Mouse (Mus musculus) A20 (cell line): ENCODE measurements at regions not wholly inside any gene's neighbourhood (a gene's known extent, or its start where the extent isn't known, plus 50 kb on each side); places are given as distances from the start of the nearest gene placed in this dataset.

Experiments
- DNase-seq: peaks from one replicate; pipeline ENCODE4 v3.0.0-alpha.2; 2011; ENCODE audit warnings: low read depth, low spot score

DNA sequence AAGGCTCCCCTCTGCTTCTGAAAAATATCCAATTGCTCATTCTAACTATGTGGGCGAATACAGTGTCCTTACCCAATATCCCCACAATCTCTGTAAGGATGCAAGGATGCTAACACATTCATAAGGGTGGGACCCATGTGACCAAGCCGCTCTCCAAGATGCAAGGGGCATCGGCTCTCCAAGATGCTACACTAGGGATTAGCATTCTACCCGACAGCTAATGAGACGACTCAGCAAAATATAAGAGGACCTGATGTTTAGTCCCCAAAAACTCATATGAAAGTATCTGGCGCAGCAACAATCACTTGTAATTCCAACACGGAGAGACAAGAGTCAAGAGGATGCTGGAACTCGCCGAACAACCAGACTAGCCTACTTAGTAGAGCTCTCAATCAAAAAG is 299.6 kb upstream of the Jmjd1c start:
- no peak for DNase-seq

DNA sequence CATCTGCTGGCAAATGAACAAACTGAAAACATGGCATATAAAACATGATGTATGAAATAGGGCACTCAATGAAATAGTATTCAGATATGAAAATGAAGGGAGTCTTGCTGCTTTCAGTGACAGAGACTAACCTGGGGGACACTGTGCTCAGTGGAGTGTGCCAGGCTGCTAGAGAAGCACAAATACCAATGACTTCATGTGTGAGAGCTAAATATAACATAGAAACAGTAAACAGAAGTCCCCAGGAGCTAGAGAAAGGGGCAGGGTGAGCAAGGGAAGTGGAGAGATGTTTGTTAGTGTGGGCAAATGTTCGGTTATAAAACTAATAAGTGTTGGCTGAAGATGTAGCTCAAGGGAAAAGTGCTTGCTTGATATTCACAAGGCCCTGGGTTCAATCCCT is 293.2 kb upstream of the Jmjd1c start:
- peak; percentile 50 for DNase-seq

DNA sequence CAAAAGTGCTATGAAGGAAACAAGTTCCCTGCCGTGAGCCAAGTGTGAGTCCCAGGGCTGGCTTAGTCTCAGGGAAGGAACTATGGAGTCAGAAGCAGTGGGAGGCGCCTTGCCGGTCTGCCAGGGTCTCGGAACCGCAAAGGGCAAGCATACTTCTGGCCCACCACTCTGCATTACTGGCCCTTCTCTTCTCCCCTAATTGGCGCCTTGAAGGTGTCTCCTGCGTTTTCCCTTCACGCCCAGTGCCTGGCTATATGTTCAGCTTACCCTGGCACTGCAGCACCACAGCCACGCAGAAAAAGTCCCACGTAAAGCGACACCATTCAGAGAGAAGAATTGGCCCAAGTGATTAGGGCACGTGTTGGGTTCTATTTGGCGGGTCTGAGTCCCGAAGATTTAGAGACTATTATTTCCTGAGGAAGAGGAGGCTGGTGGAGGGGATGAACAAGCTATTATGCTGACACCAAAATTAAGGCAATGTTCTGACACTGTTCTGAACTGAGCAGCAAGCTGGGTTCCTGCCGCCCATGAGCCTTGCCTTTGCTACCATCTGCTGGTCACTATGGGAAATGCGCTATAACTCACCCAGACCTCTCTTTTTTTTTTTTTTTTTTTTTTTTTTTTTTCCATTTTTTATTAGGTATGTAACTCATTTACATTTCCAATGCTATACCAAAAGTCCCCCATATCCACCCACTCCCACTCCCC is 288.5 kb upstream of the Jmjd1c start:
- DNase-seq = peak; percentile 53

DNA sequence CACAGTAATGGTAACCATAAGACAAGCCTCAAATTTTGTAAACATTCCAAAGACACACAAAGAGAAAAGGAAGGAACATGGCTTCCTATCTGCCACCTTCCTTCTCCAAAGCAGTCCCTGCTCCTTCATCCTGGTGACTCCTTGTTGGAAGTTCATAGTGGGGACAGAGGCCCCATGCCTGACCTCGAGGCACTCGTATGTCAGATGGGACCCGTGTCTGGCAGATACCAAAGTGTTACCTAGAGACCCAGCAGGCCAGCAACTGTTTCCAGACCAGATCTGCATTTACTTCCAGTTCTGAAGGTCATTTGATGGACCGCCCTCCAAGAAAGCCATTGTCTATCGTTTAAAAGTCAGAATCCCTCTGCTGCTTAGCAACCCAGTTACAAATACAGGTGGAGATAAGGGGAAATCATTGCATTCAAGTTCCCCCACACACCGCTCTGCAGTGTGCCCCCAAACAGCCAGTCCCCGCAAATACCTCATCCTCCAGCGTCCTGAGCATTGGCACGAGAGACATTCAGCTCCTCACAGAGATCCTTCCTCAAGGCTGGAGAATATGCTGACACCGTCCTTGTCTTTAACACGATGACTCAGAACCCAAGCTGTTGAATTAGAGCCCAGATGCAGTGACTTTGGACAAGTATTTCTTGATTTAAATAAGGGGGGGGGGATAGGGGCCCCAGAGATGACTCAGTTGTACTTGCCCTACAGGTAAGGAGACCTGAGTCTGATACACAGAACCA is 283.2 kb upstream of the Jmjd1c start:
- no peak for DNase-seq

DNA sequence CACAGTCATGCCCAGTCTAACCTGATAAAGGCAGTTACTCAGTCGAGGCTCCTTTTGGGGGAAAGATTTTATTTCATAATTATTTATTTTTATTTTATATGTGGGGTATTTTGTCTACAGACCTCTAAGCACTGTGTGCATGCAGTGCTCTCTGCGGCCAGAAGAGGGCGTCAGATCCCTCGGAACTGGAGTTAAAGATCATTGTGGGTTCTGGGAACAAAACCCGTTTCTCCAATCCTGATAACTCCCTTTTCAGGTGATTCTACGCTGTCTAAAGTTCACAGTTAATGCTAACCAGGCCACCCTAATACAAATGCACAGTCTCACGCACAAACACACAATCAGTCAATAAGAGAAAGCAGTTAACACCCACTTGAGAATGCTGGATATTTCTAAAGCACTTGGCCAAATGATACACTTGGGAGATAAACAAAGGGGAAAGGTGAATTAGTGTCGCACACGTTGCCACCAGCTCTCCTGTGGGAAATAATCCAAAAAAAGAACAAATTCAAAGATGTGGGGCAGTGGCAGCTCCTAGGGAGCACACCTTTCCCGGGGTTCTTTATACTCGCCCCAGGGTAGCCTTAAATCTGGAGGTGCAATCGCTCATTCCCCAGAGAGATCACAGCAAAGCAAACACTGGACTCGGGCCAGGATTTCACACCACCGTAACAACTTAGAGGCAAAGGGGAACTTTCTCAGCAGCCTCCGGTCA is 281.9 kb upstream of the Jmjd1c start:
- peak; percentile 77 for DNase-seq

DNA sequence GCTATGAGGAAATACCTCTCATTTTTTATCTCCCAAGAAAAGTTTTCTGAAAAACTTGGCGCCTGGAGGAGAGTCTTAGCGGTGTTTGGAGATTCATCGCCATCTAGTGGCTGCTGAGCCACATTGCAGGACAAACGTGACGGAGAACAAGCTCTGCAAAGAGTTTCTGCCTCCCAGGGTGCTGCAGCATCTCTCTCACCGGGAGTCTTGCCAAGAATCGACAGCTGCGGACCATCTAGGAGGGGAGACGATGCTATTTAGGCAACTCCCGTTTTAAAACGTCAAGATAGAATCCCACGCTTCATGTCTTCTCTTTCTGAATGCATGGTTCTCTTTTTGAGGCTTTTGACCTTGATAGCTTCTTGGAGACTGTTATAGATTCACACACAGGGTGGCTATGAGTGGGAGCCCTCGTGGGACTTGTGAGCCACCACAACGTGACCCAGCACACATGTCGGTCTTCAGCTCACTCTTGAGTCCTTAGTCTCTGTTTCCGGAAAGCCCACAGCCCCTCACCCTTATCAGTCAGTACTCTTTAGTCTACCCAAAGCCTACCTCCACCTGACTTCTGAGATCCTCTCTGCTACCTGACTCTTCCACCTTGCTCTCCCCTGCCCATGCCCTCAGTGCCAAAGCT is 281.2 kb upstream of the Jmjd1c start:
- peak; percentile 87 for DNase-seq

DNA sequence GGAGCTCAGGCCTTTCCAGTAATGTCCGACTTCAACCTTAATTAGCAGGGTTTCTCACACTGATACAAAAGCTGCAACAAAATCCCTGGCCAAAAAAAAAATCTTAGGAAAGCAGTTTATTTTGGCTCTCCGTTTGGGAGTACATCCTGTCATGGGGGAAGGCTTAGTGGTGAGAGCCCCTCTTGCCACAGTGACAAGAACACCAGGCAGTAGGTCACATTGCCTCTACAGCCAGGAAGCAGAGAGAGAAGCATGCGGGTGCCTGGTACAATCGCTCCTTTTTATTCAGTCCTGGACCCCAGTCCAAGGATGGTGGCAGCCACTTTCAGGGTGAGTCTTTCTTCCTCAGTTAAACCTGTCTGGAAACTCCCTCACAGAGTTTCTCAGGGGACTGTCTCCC is 280.0 kb upstream of the Jmjd1c start:
- DNase-seq = peak; percentile 20

DNA sequence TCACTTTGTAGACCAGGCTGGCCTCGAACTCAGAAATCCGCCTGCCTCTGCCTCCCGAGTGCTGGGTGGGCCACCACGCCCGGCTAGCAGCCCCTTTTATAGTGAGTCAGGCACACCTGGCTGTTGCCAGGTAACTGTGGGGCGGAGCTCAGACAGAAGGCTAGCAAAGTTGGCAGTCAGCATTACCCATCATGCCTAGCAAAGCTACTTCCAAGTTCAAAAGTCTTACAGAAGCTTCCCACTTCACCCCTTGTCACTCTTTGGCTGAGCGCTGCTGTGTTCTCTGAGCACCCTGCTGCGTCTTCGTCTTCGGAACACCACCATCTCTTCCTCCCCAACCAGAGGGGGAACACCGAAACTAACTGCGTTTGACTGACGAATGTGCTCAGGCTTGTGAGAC is 279.1 kb upstream of the Jmjd1c start:
- DNase-seq = no peak

DNA sequence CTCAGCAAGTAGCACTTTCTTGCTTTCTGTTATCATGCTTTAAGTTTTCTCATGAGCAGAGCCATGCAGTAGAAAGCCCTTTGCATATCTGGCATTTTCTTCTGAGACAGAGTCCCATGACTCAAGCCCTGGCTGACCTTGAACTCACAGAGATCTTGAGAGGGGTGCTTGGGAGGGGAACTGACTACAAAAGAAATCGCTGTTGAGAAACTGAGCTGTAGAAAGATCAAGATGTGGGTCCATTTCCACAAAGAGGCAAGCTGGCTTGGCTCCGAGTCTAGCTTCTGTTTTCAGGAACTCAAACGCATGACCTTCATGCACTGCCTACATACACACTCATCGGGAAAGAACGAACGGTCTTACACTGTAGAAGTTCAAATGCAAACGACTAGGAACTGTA is 278.0 kb upstream of the Jmjd1c start:
- DNase-seq = no peak

DNA sequence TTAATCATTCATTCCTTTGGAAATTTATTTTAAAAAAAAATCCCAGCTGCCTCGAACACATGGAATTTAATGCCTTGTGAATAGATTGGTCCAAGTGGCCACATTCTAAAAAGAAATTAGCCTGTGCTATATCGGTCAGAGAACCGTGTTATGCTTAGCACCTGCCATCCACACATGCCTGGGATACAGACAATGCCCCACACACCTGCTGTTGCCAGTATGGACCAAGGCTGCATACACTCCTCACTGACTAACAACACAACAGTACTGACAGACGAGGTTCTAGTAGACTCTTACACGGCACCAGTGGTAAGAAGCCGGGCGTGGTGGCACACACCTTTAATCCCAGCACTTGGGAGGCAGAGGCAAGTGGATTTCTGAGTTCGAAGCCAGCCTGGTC is 276.4 kb upstream of the Jmjd1c start:
- DNase-seq = no peak

DNA sequence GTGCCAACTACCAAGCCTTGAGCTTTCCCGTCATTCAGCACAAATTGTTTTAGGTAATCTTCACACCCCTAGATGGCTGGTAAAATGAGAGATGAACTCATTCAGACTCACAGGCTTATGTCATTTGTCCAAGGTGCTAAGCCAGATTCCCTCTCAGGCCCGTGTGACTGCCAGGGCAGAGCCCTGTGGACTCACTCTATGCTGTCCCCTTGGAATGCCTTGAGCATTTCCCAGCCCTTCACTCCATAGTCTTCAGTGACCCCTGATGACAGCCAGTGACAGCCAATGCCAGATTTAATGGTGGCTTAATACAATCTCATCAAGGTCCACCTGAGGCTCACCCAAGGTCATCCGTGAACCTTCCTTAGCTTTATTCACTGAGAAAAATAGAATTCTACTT is 270.2 kb upstream of the Jmjd1c start:
- DNase-seq = no peak

DNA sequence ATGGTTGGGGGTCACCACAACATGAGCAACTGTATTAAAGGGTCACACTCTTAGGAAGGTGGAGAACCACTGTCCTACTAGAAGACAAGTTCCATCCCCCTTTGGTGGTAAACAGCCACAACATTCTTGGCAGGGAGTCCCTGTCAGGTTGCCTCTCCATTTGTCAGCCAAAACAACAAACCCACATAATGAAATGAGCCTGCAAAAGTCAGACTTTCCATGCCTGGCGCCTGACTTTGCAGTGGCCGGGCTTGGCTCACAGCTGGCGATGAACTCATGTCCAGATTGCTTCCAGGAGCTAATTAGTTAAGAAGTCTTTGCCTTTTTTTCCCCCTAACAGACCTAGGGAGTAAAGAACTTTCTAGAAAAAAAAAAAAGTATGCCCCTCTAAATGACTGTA is 269.6 kb upstream of the Jmjd1c start:
- DNase-seq = no peak

DNA sequence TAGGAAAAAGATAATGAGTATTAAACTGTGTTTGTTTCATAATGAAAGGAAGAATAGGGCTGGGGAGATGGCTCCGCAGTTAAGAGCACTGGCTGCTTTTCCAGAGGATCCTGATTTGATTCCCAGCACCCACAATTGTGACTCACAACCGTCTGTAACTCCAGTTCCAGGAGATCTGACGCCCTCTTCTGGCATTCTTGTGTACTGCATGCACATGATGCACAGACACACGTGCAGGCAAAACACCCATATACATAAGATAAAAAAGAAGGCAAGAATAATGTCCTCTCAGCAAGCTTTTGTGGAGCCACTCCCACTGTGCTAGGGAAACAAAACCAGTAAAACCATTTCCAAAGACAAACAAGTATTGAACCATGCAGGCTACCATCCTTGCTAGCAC is 261.0 kb upstream of the Jmjd1c start:
- no peak for DNase-seq

DNA sequence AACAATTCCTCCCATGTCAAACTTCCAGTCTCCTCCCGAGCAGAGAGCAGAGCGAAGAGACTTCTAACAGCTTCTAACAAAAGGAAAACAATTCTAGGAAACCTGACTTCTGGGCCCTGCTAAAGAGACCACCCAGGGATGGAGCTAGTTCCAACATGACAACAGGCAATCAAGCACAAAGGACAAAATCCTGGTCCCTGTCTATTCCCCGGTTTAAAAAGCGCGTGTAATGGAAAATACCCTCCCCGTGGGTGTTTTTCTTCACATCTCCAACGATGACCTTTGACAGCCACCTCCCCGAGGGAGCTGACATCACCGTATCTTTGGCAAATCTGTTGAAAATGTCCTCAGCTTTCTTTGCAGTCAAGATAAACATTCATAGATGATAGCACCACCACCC is 256.9 kb upstream of the Jmjd1c start:
- no peak for DNase-seq

DNA sequence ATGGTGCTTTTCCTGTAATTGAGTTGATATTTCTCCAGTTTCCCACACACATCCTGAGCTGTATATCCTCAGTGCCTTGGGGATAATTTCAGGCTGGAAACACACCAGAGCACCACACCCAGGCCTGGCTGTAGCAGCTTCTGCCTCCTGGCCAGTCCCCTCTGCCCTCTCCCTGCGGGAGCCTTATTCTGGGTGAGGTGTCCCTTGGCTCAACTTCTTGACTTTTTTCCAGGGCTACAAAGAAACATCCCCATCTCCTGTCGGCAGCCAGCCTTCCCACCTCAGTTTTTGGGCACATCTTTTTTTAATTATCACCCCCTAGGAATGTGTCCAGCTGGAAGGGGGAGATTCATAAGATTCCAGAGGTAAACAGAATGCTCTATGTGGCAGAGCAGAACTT is 252.7 kb upstream of the Jmjd1c start:
- no peak for DNase-seq

DNA sequence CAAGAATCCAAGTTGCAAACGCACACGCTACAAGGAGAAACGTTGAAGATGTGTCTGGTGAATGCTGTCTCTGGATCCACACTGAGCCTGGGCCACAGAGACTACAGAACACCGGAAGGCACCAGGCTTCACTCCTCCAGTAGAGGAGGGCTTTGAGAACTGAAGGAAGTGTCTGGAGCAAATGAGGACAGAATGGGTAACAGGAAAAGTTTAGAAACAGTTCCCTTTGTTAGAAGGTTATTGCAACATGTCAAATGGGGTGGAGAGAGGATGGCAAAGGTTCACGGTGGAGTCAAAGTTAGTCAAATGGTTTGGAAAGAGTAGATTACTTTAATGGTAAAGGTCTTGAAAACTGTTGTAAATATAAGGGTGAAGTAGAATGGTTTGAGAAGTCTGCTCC is 247.1 kb upstream of the Jmjd1c start:
- no peak for DNase-seq

DNA sequence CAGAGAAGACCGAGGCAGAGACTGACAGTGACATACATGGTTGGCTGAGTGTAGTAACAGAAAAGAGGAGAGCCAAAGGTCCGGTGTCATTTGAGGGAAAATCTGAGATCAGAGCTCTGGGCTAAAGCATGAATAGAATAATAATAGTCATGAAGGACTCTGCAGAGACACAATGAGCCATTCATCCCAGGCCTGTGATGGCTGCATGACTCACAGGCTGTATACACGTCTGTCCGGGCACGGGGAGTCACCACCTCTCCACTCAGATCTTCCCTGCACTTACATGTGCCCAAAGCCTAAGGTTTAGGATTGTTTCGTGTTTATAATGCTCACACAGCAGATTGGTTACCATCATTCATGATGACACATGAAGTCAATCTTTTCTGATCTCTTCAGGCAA is 246.2 kb upstream of the Jmjd1c start:
- no peak for DNase-seq

DNA sequence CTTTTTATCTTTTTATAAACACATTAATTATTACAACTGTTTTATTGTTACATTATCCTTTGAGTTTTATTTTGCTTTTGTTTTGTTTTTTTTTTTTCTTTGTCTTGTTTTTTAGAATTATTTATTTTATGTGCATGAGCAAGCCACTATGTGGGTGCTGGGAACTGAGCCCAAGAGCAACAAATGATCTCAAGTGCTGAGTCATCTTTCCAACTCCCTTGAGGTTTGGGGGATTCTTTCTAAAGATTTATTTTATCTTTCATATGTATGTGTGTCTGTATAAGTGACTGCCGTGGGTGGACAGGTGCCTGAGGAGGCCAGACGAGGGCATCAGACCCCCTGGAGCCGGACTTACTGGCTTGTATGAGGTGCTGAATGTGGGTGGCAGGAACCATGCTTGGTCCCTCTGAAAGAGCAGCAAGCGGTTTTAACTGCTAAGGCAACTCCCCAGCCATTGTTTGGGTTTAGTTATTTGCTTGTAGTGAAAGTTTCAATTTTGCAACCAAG is 244.9 kb upstream of the Jmjd1c start:
- peak; percentile 59 for DNase-seq

DNA sequence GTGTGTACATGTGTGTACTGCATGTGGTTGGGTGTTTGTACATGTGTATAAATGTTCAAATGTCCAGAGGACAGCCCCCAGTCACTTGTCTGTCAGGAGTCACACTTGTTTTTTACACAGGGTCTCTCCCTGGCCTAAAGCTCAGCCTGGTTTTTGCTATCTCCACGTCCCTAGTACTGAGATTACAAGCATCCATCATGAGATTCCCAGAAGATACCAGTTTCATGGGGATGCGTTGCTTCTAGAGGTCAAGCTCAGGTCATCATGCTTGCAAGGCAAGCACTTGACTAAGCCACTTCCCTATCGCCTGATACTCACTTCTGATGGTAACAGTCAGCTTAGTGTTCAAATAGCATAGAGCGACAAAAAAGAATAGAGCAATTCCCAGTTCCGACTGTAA is 244.1 kb upstream of the Jmjd1c start:
- DNase-seq = peak; percentile 49

DNA sequence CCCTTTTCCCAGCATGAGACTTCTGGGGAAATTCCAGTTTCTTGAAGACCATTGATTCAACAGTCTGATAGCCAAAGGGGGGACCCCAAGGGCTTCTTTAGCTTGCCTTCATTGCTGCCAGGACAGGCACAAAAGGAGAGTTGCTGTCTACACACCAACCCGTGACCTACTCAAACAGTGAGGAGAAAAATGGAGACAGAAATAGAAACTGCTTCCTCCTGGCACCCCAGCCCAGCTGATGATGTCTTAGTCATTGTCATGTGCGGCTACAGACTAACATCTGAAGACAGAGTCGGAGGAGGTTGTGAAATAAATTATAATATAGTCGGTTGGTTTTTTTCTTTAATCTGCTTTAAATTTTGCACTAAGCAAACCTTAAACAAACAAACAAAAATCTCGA is 243.2 kb upstream of the Jmjd1c start:
- DNase-seq = peak; percentile 58

DNA sequence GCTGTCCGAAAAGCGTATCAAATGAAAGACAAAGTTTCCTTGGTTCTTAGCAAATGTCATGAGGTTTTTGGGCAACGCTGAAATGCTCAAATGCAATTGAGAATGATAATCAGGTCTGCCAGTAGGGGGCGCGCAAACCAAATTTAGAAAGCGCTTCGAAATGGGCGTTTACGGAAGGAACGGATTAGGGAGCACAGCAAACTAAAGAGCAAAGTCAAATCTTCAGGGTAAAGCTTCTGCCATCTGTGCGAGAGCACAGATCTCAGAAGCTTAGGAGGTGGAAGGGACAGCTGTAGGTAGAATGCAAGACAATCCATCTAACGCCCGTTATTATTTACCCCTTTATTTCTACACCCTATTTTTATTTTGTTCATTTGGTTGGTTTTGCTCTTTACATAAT is 242.7 kb upstream of the Jmjd1c start:
- DNase-seq = peak; percentile 90

DNA sequence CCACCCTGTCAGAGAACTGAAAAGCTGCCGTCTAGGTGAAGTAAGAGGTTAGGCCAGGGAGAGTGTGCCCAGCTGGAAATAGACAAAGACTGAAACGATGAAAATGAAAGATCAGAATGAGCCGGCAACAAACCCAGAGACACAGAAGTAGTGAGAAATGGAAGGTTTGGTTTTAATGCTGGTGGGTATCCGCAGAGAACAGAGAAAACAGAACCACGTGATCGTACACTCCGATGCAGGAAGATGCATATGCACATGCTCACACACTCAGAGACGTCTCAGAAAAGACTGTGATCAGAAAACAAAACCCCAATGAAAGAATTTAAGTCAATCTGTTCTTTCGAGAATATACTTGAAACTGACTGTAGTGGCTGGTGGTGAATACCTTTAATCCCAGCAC is 241.0 kb upstream of the Jmjd1c start:
- no peak for DNase-seq
